Mouse (Mus musculus): ENCODE measurements at regions not wholly inside any gene's neighbourhood (a gene's known extent, or its start where the extent isn't known, plus 50 kb on each side); places are given as distances from the start of the nearest gene placed in this dataset.

- TF ChIP-seq CTCF (IDR thresholded peaks at IDR 0.05; ENCODE audit: extremely low read depth, insufficient read length, insufficient replicate concordance, low read depth, low read length), result no peak
- no peak for TF ChIP-seq POLR2A (IDR thresholded peaks at IDR 0.05; ENCODE audit: low read depth, low read length)
Observed at GRCm38 (mm10) chr13:115541167-115541566, 439.4 kb upstream of the Itga1 start.
